Mouse (Mus musculus) cerebellum, adult 2 months (tissue): ENCODE measurements around the gene Cyp2d10.

ENCODE experiments used
- CTCF ChIP-seq: fragments of 200-500 bp; IDR thresholded peaks from 2 replicates; pipeline ENCODE4 v1.5.1; 2011; ENCODE audit warnings: low read depth, mild to moderate bottlenecking, control low read depth, low read length, moderate library complexity, borderline replicate concordance; ENCODE audit not compliant: insufficient read depth
- POLR2A ChIP-seq: fragments of 200-500 bp; IDR thresholded peaks from 2 replicates; pipeline ENCODE4 v1.6.1; 2011; ENCODE audit warnings: low read length, control low read depth, borderline replicate concordance; ENCODE audit not compliant: insufficient read depth

- TF ChIP-seq CTCF = no peak
- no peak for TF ChIP-seq POLR2A
Observed at GRCm38 (mm10) chr15:82435011-82435410, 28.0 kb upstream of the Cyp2d10 start.
